In the genomic region with DNA sequence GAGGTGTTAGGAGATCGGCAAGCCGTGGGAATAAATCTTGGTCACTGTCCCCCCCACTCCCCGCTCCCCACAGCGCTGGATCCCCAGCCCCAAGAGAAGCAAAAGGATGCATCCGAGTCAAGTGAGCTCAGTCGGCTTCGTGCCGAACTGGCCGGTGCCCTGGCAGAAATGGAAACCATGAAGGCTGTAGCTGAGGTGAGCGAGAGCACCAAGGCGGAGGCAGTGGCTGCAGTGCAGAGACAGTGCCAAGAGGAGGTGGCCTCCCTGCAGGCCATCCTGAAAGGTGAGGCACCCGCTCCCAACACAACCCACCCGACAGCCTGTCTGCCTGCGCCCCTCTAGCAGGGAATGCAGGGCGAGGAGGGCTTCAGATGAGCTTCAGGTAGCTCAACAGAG, we compare ENCODE assay signal across 7 mouse cellular contexts. TPM values are rescaled to one million over a fixed set of nuclear protein-coding genes. Genes with fewer than 3 reads are reported as not detected.
DNase-seq lines count a peak whose midpoint lies in the region; ATAC-seq lines count a peak whose summit lies in the region.

No protein-coding gene starts in this region.

- peaks cover 9% of the 10 kb centered on the region for H3K4me1 ChIP-seq in lung, embryonic 16.5 days (replicated peaks; ENCODE audit: control insufficient read depth, insufficient read depth, low read length)
- peaks cover 32% of the 10 kb centered on the region for H3K4me1 ChIP-seq in forebrain, embryonic 10.5 days
- peaks cover 13% of the 10 kb centered on the region for H3K4me1 ChIP-seq in liver, embryonic 11.5 days (replicated peaks; ENCODE audit: control insufficient read depth, insufficient read depth, low read length)
- peaks cover 13% of the 10 kb centered on the region for H3K4me1 ChIP-seq in stomach, embryonic 15.5 days

- H3K4me3 ChIP-seq in lung, embryonic 16.5 days (ENCODE audit: low read length) = peak overlapping the region; percentile 75
- H3K4me3 ChIP-seq in forebrain, embryonic 10.5 days = peak overlapping the region; percentile 81
- H3K4me3 ChIP-seq in liver, embryonic 11.5 days (ENCODE audit: low read depth, low read length) = peak overlapping the region; percentile 71
- H3K4me3 ChIP-seq in stomach, embryonic 15.5 days (replicated peaks) = peak overlapping the region; percentile 79

- no peaks in the 10 kb centered on the region for H3K27me3 ChIP-seq in lung, embryonic 16.5 days (ENCODE audit: control insufficient read depth, insufficient read depth, low read depth, low read length)
- no peaks in the 10 kb centered on the region for H3K27me3 ChIP-seq in forebrain, embryonic 10.5 days (ENCODE audit: poor library complexity, severe bottlenecking)
- no peaks in the 10 kb centered on the region for H3K27me3 ChIP-seq in liver, embryonic 11.5 days (replicated peaks; ENCODE audit: control insufficient read depth, insufficient read depth, low read length)
- H3K27me3 ChIP-seq in stomach, embryonic 15.5 days (replicated peaks) = no peaks in the 10 kb centered on the region

- no peak for DNase-seq in lung, postnatal 36 days
- DNase-seq in forebrain, embryonic 10.5 days (ENCODE audit: extremely low spot score, low spot score) = no peak
- no peak for DNase-seq in liver, embryonic 11.5 days (ENCODE audit: low spot score)
- DNase-seq in yolk sac, embryonic 10.5 days (ENCODE audit: low spot score) = no peak
- no peak for DNase-seq in adrenal gland, adult 18-20 months (ENCODE audit: low spot score in 2 of 2)

- peak overlapping the region; percentile 87 for H3K4me2 ChIP-seq in lung, embryonic 16.5 days (ENCODE audit: low read depth, low read length)
- peak overlapping the region; percentile 96 for H3K4me2 ChIP-seq in liver, embryonic 11.5 days
- H3K4me2 ChIP-seq in stomach, embryonic 15.5 days = peak overlapping the region; percentile 81

- 20% methylated on average over 15 of the region's 15 CpGs for WGBS in lung, embryonic 16.5 days
- WGBS in forebrain, embryonic 10.5 days = 28% methylated on average over 15 of the region's 15 CpGs
- 33% methylated on average over 15 of the region's 15 CpGs for WGBS in liver, embryonic 11.5 days
- WGBS in stomach, embryonic 15.5 days = 26% methylated on average over 15 of the region's 15 CpGs

- ATAC-seq in lung, embryonic 16.5 days (ENCODE audit: low read depth) = no peak
- 0 out of 2 replicates have a peak, but pooled peaks have one; percentile 15 for ATAC-seq in liver, embryonic 11.5 days (replicated peaks; ENCODE audit: low FRiP score)
- no peak; the same call in 1 of the 2 replicates for ATAC-seq in stomach, embryonic 15.5 days (ENCODE audit: insufficient read depth, low FRiP score, low read depth)

- no peak overlapping the region for H3K27ac ChIP-seq in lung, embryonic 16.5 days (ENCODE audit: low read length)
- peak overlapping the region; percentile 95 for H3K27ac ChIP-seq in forebrain, embryonic 10.5 days
- H3K27ac ChIP-seq in liver, embryonic 11.5 days (ENCODE audit: low read depth, low read length) = no peak overlapping the region; the same call in none of the 2 replicates
- H3K27ac ChIP-seq in stomach, embryonic 15.5 days = 0 out of 2 replicates have a peak overlapping the region, but pooled peaks have one; percentile 96

- H3K9ac ChIP-seq in lung, embryonic 16.5 days (ENCODE audit: low read length) = peak overlapping the region; percentile 88
- peak overlapping the region; percentile 51 for H3K9ac ChIP-seq in liver, embryonic 11.5 days (ENCODE audit: low read depth, low read length)
- 0 out of 2 replicates have a peak overlapping the region, but pooled peaks have one; percentile 56 for H3K9ac ChIP-seq in stomach, embryonic 15.5 days

- H3K9me3 ChIP-seq in lung, embryonic 16.5 days (ENCODE audit: control insufficient read depth, low read length) = no peaks in the 10 kb centered on the region
- no peaks in the 10 kb centered on the region; the same call in 1 of the 2 replicates for H3K9me3 ChIP-seq in forebrain, embryonic 10.5 days
- peaks cover 3% of the 10 kb centered on the region; the same call in 1 of the 2 replicates for H3K9me3 ChIP-seq in liver, embryonic 11.5 days (ENCODE audit: control insufficient read depth, low read length)
- no peaks in the 10 kb centered on the region; the same call in 1 of the 2 replicates for H3K9me3 ChIP-seq in stomach, embryonic 15.5 days

- H3K36me3 ChIP-seq in lung, embryonic 16.5 days (ENCODE audit: control insufficient read depth, insufficient read depth, low read length) = no peaks in the 10 kb centered on the region
- peaks cover 20% of the 10 kb centered on the region; the same call in 1 of the 2 replicates for H3K36me3 ChIP-seq in forebrain, embryonic 10.5 days (replicated peaks)
- no peaks in the 10 kb centered on the region for H3K36me3 ChIP-seq in liver, embryonic 11.5 days (ENCODE audit: control insufficient read depth, insufficient read depth, low read length)
- peaks cover 6% of the 10 kb centered on the region; the same call in 1 of the 2 replicates for H3K36me3 ChIP-seq in stomach, embryonic 15.5 days

RNA-seq across cellular contexts. Expression of a gene that starts 0.9 kb away (rescaled TPM):
- polyA plus RNA-seq in lung, embryonic 16.5 days (2015; fragmentation: Nextera tagmentation; extraction: Ambion mirVana) = 34.2 and 35.3 TPM in 2 replicates
- 24.8 and 25.5 TPM in 2 replicates for polyA plus RNA-seq in forebrain, embryonic 10.5 days (2016; fragmentation: Nextera tagmentation; extraction: Ambion mirVana)
- polyA plus RNA-seq in liver, embryonic 11.5 days (2014; fragmentation: Nextera tagmentation; extraction: Ambion mirVana) = 15.6 and 16.0 TPM in 2 replicates
- polyA plus RNA-seq in stomach, embryonic 15.5 days (2015; fragmentation: Nextera tagmentation; extraction: Ambion mirVana) = 27.4 and 27.9 TPM in 2 replicates
- total RNA-seq in adrenal gland, adult 18-20 months (2021) = 10 to 100 TPM; 42.2 to 43.2 TPM

RNA-seq across cellular contexts. Expression of a gene that starts 14.8 kb away (rescaled TPM):
- polyA plus RNA-seq in lung, embryonic 16.5 days (2015; fragmentation: Nextera tagmentation; extraction: Ambion mirVana) = 0.09 and 0.11 TPM in 2 replicates
- polyA plus RNA-seq in forebrain, embryonic 10.5 days (2016; fragmentation: Nextera tagmentation; extraction: Ambion mirVana) = 0.07 and 0.14 TPM in 2 replicates
- polyA plus RNA-seq in liver, embryonic 11.5 days (2014; fragmentation: Nextera tagmentation; extraction: Ambion mirVana) = 0.13 TPM in 1 of 2 replicates, not detected in the other
- 0.36 and 0.44 TPM in 2 replicates for polyA plus RNA-seq in stomach, embryonic 15.5 days (2015; fragmentation: Nextera tagmentation; extraction: Ambion mirVana)
- total RNA-seq in adrenal gland, adult 18-20 months (2021) = under 1 TPM; 0.19 to 0.50 TPM

RNA-seq across cellular contexts. Expression of a gene that starts 33.0 kb away (rescaled TPM):
- 2.3 and 2.4 TPM in 2 replicates for polyA plus RNA-seq in lung, embryonic 16.5 days (2015; fragmentation: Nextera tagmentation; extraction: Ambion mirVana)
- polyA plus RNA-seq in forebrain, embryonic 10.5 days (2016; fragmentation: Nextera tagmentation; extraction: Ambion mirVana) = 2.6 and 2.8 TPM in 2 replicates
- polyA plus RNA-seq in liver, embryonic 11.5 days (2014; fragmentation: Nextera tagmentation; extraction: Ambion mirVana) = 3.6 and 4.0 TPM in 2 replicates
- 2.3 and 2.7 TPM in 2 replicates for polyA plus RNA-seq in stomach, embryonic 15.5 days (2015; fragmentation: Nextera tagmentation; extraction: Ambion mirVana)
- total RNA-seq in adrenal gland, adult 18-20 months (2021) = 1 to 10 TPM; 5.1 to 6.0 TPM

RNA-seq across cellular contexts. Expression of a gene that starts 33.4 kb away (rescaled TPM):
- polyA plus RNA-seq in lung, embryonic 16.5 days (2015; fragmentation: Nextera tagmentation; extraction: Ambion mirVana) = 5.1 and 33.6 TPM in 2 replicates
- 0.33 TPM in 2 replicates for polyA plus RNA-seq in forebrain, embryonic 10.5 days (2016; fragmentation: Nextera tagmentation; extraction: Ambion mirVana)
- polyA plus RNA-seq in liver, embryonic 11.5 days (2014; fragmentation: Nextera tagmentation; extraction: Ambion mirVana) = 1.3 TPM in 2 replicates
- polyA plus RNA-seq in stomach, embryonic 15.5 days (2015; fragmentation: Nextera tagmentation; extraction: Ambion mirVana) = 1.7 and 5.7 TPM in 2 replicates
- 10 to 100 TPM in 1 of 2 experiments, not detected in 1; 10.0 TPM for total RNA-seq in adrenal gland, adult 18-20 months (2021)

RNA-seq across cellular contexts. Expression of a gene that starts 45.7 kb away (rescaled TPM):
- 47.2 and 48.5 TPM in 2 replicates for polyA plus RNA-seq in lung, embryonic 16.5 days (2015; fragmentation: Nextera tagmentation; extraction: Ambion mirVana)
- 49.2 and 50.8 TPM in 2 replicates for polyA plus RNA-seq in forebrain, embryonic 10.5 days (2016; fragmentation: Nextera tagmentation; extraction: Ambion mirVana)
- polyA plus RNA-seq in liver, embryonic 11.5 days (2014; fragmentation: Nextera tagmentation; extraction: Ambion mirVana) = 26.2 and 26.4 TPM in 2 replicates
- 39.2 and 44.4 TPM in 2 replicates for polyA plus RNA-seq in stomach, embryonic 15.5 days (2015; fragmentation: Nextera tagmentation; extraction: Ambion mirVana)
- total RNA-seq in adrenal gland, adult 18-20 months (2021) = 10 to 100 TPM; 56.2 to 60.8 TPM

Comparison
In these comparisons a context has a peak if more than half of its experiments do, and no peak if none do; other contexts are left out.
1. H3K27ac ChIP-seq: peak in forebrain, embryonic 10.5 days (single experiment) and stomach, embryonic 15.5 days (single experiment); none in lung, embryonic 16.5 days (single experiment) and liver, embryonic 11.5 days (single experiment).
2. Peak in every context shown above with its lines, with median percentiles within 50 percentile points of each other: H3K4me2 ChIP-seq, H3K4me3 ChIP-seq and H3K9ac ChIP-seq.